Mouse (Mus musculus): ENCODE measurements around the gene Gpbar1.
"Not testable (repeated sequence)": the region's sequence is repeated elsewhere in the genome, so short reads cannot be mapped to it uniquely, and the experiment has no call there.

Gene Gpbar1

DNA sequence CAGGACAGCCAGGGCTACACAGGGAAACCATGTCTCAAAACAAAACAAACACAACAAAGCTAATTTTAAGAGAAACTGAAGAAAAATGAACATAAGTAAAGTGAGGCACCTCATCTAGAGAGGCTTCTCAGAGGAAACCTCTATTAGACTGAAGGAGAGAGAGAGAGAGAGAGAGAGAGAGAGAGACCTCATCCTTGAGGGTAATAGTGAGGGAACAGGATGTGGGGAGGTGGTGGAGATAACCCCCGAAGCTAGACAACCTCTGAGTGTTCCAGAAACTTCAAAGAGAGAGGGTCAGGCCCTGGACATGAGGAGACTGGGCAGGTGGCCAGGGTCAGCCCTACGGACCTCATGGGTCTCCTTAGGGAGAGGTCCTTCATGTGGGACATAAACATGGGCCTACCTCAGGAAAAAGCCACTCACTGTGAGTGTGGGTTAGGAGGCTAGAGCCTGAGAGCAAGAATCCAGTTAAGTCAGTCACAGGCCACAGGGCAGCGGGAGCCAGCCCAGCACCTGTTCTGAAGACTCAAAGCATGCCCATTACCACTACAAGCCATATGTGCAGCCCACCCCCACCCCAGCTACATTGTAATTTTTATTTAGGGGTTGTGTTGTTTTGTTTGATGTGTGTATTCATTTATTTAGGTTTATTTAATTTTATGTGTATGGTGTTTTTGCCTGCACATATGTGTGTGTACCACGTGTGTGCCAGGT is 37.9 kb downstream of the Gpbar1 start:
- DNase-seq (ENCODE audit: low read depth in 2 of 2, low spot score in 2 of 2), result no peak

DNA sequence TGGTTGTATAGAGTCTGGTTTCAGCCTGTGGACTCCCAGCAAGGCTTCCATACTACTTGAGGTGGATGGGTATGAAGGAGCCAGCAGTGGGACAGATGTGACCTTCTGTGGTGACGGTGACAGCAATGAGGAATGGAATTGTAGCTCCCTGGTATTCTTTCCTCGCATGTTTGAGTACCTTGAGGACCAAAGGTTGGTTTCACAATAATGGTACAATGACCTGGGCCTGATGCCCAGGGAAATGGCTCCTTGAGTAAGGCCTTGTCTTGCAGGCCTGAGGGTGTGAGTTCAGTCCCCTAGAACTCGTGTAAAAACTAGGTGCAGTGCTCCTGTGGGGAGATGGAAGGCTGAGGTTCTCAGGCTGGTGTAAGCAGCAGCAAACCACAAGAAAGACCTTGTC is 40.4 kb downstream of the Gpbar1 start:
- no peak for DNase-seq (ENCODE audit: low read depth in 2 of 2, low spot score in 2 of 2)

- DNase-seq (ENCODE audit: low read depth in 2 of 2, low spot score in 2 of 2), result no peak
Observed at GRCm38 (mm10) chr1:74321396-74321795, 43.0 kb downstream of the Gpbar1 start.

DNA sequence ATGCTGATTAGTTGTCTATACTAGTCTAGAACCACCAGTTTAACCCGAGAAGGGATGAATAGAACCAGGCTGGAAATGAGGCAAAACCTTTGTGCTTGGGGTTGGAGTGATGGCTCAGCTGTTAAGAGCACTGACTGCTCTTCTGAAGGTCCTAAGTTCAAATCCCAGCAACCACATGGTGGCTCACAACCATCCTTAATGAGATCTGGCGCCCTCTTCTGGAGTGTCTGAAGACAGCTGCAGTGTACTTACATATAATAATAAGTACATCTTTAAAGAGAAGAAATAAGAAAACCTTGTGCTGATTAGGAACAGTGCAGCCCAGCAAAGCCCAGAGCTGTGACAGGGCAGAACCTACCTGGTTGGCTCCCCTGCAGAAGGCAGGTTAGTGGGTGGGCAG is 48.6 kb downstream of the Gpbar1 start:
- DNase-seq (ENCODE audit: low read depth in 2 of 2, low spot score in 2 of 2), result not testable (repeated sequence)
